Mouse (Mus musculus): ENCODE measurements around the gene Myh2. TPM values are rescaled to one million over a fixed set of nuclear protein-coding genes. Genes with fewer than 3 reads are reported as not detected.

Myh2 gene
- polyA plus RNA-seq, 1 experiment: 0.03 TPM

GRCm38 (mm10) chr11:67140175-67140574, 30.7 kb upstream of the Myh2 start:
- Histone ChIP-seq H3K4me3 (ENCODE audit: control insufficient read depth, insufficient read depth, low read length) (no peak overlapping the region), H3K27ac (ENCODE audit: control insufficient read depth, insufficient read depth, low read length) (no peak overlapping the region), H3K4me1 (replicated peaks; ENCODE audit: control insufficient read depth, insufficient read depth, low read length) (no peaks in the 10 kb centered on the region), H3K36me3 (ENCODE audit: control insufficient read depth, insufficient read depth, low read length) (no peaks in the 10 kb centered on the region), H3K27me3 (ENCODE audit: control insufficient read depth, insufficient read depth, low read length) (no peaks in the 10 kb centered on the region)
- no peak for DNase-seq
- 83% methylated on average over 5 of the region's 5 CpGs for WGBS
- no peak for TF ChIP-seq POLR2A (IDR thresholded peaks at IDR 0.05; ENCODE audit: control insufficient read depth, extremely low read depth, insufficient read depth, low read length, poor library complexity)
- no peak for TF ChIP-seq CTCF (IDR thresholded peaks at IDR 0.05; ENCODE audit: borderline replicate concordance, control insufficient read depth, extremely low read depth, insufficient read depth, low read length, poor library complexity)

- Histone ChIP-seq H3K4me1 (replicated peaks; ENCODE audit: control insufficient read depth, insufficient read depth, low read length) (no peaks in the 10 kb centered on the region), H3K4me3 (ENCODE audit: control insufficient read depth, insufficient read depth, low read length) (no peak overlapping the region), H3K27ac (ENCODE audit: control insufficient read depth, insufficient read depth, low read length) (no peak overlapping the region), H3K36me3 (ENCODE audit: control insufficient read depth, insufficient read depth, low read length) (no peaks in the 10 kb centered on the region), H3K27me3 (ENCODE audit: control insufficient read depth, insufficient read depth, low read length) (no peaks in the 10 kb centered on the region)
- no peak for DNase-seq
- 72% methylated on average over 6 of the region's 6 CpGs for WGBS
- TF ChIP-seq POLR2A (IDR thresholded peaks at IDR 0.05; ENCODE audit: control insufficient read depth, extremely low read depth, insufficient read depth, low read length, poor library complexity) (no peak), CTCF (IDR thresholded peaks at IDR 0.05; ENCODE audit: borderline replicate concordance, control insufficient read depth, extremely low read depth, insufficient read depth, low read length, poor library complexity) (no peak)
Measured at GRCm38 (mm10) chr11:67141031-67141430, 29.8 kb upstream of the Myh2 start.

DNA sequence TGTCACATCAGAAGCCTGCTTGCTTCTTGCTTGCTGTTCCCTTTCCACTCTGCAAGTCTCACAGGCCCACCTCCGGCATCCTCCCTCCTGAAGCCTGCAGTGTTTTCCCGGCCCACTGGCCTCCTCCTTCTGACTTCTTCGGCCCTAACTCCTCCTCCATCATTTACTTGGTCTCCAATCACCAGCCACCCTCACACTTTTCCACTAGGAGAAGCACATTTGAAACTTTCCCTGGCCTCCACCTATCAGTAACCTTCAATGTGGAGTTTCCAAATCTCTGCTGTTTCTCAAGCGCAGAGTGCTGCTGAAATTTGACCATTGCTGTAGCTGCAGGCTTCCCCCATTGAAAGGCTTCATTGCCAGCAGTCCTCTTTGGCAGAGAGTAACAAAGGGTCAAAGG, 28.8 kb upstream of the Myh2 start:
- no peaks in the 10 kb centered on the region for H3K4me1 ChIP-seq (replicated peaks; ENCODE audit: control insufficient read depth, insufficient read depth, low read length)
- TF ChIP-seq POLR2A (IDR thresholded peaks at IDR 0.05; ENCODE audit: control insufficient read depth, extremely low read depth, insufficient read depth, low read length, poor library complexity) (no peak), CTCF (IDR thresholded peaks at IDR 0.05; ENCODE audit: borderline replicate concordance, control insufficient read depth, extremely low read depth, insufficient read depth, low read length, poor library complexity) (no peak)
- 77% methylated on average over 4 of the region's 4 CpGs for WGBS
- no peaks in the 10 kb centered on the region for H3K36me3 ChIP-seq (ENCODE audit: control insufficient read depth, insufficient read depth, low read length)
- DNase-seq: no peak
- H3K4me3 ChIP-seq (ENCODE audit: control insufficient read depth, insufficient read depth, low read length): no peak overlapping the region
- no peaks in the 10 kb centered on the region for H3K27me3 ChIP-seq (ENCODE audit: control insufficient read depth, insufficient read depth, low read length)
- H3K27ac ChIP-seq (ENCODE audit: control insufficient read depth, insufficient read depth, low read length): no peak overlapping the region

DNA sequence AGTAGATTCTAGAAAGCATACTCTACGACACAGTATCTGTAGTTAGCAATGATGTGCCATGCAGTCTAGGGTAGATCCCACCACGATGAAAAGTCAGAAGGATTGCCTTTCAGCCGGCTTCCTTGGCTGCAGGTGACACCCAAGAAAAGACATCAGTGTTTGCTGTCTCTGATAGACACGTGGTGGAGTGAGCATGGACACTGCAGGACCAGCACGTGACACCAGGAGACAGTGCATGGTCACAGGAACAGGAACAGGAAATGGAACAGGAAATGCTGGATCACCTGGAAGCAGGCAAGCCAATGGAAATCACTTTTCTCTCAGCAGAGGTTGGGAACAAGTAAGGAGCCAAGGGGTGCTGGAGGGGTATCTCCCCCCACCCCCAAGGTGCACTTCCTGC, 27.8 kb upstream of the Myh2 start:
- Histone ChIP-seq H3K4me3 (ENCODE audit: control insufficient read depth, insufficient read depth, low read length) (no peak overlapping the region), H3K4me1 (replicated peaks; ENCODE audit: control insufficient read depth, insufficient read depth, low read length) (no peaks in the 10 kb centered on the region), H3K36me3 (ENCODE audit: control insufficient read depth, insufficient read depth, low read length) (no peaks in the 10 kb centered on the region), H3K27me3 (ENCODE audit: control insufficient read depth, insufficient read depth, low read length) (no peaks in the 10 kb centered on the region), H3K27ac (ENCODE audit: control insufficient read depth, insufficient read depth, low read length) (no peak overlapping the region)
- no peak for TF ChIP-seq POLR2A (IDR thresholded peaks at IDR 0.05; ENCODE audit: control insufficient read depth, extremely low read depth, insufficient read depth, low read length, poor library complexity)
- no peak for TF ChIP-seq CTCF (IDR thresholded peaks at IDR 0.05; ENCODE audit: borderline replicate concordance, control insufficient read depth, extremely low read depth, insufficient read depth, low read length, poor library complexity)
- WGBS: 70% methylated on average over 5 of the region's 5 CpGs
- no peak for DNase-seq

- DNase-seq: no peak
- WGBS: 95% methylated on average over 4 of the region's 4 CpGs
- no peak for TF ChIP-seq POLR2A (IDR thresholded peaks at IDR 0.05; ENCODE audit: control insufficient read depth, extremely low read depth, insufficient read depth, low read length, poor library complexity)
- TF ChIP-seq CTCF (IDR thresholded peaks at IDR 0.05; ENCODE audit: borderline replicate concordance, control insufficient read depth, extremely low read depth, insufficient read depth, low read length, poor library complexity): no peak
- no peak overlapping the region for H3K27ac ChIP-seq (ENCODE audit: control insufficient read depth, insufficient read depth, low read length)
- no peak overlapping the region for H3K4me3 ChIP-seq (ENCODE audit: control insufficient read depth, insufficient read depth, low read length)
- no peaks in the 10 kb centered on the region for H3K36me3 ChIP-seq (ENCODE audit: control insufficient read depth, insufficient read depth, low read length)
- H3K27me3 ChIP-seq (ENCODE audit: control insufficient read depth, insufficient read depth, low read length): no peaks in the 10 kb centered on the region
- no peaks in the 10 kb centered on the region for H3K4me1 ChIP-seq (replicated peaks; ENCODE audit: control insufficient read depth, insufficient read depth, low read length)
Measured at GRCm38 (mm10) chr11:67143863-67144498, 26.8 kb upstream of the Myh2 start.

DNA sequence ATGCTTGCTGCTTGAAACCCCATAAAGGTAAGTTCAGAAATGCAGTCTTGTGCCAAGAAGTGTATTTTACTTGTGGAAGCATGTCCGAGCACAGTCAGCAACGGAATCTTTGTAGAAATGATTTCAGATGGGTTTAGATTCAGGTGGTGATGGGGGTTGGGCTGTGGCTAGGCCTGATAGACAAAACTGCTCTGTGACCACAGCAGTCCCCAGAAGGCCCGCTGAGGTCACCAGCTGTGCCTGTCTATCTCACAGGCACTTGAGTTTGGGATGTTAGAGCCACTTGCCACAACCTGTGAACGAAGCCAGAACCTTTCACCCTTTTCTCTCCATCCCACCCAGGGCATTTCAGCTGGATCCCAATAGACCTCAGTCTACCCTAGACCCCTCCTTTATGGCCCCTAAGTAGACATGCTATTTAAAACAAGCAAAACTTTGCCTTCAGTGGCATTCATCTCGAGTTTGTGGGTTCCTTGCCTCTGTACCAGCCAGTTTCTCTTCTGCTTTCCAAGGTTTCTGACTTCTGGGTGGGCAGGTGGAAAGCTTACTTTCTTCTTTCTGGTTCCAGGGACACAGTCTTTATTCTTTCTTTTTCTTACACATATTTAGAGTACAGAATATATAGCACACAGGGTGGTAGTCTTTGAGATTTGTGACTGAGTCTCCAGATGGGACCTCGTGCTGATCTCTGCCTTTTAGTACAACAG, 26.1 kb upstream of the Myh2 start:
- no peaks in the 10 kb centered on the region for H3K36me3 ChIP-seq (ENCODE audit: control insufficient read depth, insufficient read depth, low read length)
- no peak for DNase-seq

More for the DNA sequence above, 26.1 kb upstream of the Myh2 start:
- H3K4me3 ChIP-seq (ENCODE audit: control insufficient read depth, insufficient read depth, low read length): no peak overlapping the region
- TF ChIP-seq CTCF (IDR thresholded peaks at IDR 0.05; ENCODE audit: borderline replicate concordance, control insufficient read depth, extremely low read depth, insufficient read depth, low read length, poor library complexity) (no peak), POLR2A (IDR thresholded peaks at IDR 0.05; ENCODE audit: control insufficient read depth, extremely low read depth, insufficient read depth, low read length, poor library complexity) (no peak)
- H3K4me1 ChIP-seq (replicated peaks; ENCODE audit: control insufficient read depth, insufficient read depth, low read length): no peaks in the 10 kb centered on the region
- H3K27me3 ChIP-seq (ENCODE audit: control insufficient read depth, insufficient read depth, low read length): no peaks in the 10 kb centered on the region
- WGBS: 65% methylated on average over 6 of the region's 6 CpGs
- no peak overlapping the region for H3K27ac ChIP-seq (ENCODE audit: control insufficient read depth, insufficient read depth, low read length)
